Mouse (Mus musculus): ENCODE measurements at regions not wholly inside any gene's neighbourhood (a gene's known extent, or its start where the extent isn't known, plus 50 kb on each side); places are given as distances from the start of the nearest gene placed in this dataset.

GRCm38 (mm10) chr4:148365804-148366203, 78.0 kb upstream of the Disp3 start:
- WGBS: 49% methylated on average over 4 of the region's 4 CpGs
- H3K36me3 ChIP-seq (ENCODE audit: insufficient read depth): no peaks in the 10 kb centered on the region
- no peaks in the 10 kb centered on the region for H3K9me3 ChIP-seq (ENCODE audit: low read depth, low read length)
- DNase-seq (no peak), ATAC-seq (ENCODE audit: insufficient read depth) (no peak)
- no peak overlapping the region for H3K27ac ChIP-seq (ENCODE audit: low read depth)
- H3K4me2 ChIP-seq: no peak overlapping the region
- H3K27me3 ChIP-seq (ENCODE audit: insufficient read depth, low read length): no peaks in the 10 kb centered on the region
- no peak for TF ChIP-seq CTCF (IDR thresholded peaks at IDR 0.05; ENCODE audit: low read depth)
- H3K4me3 ChIP-seq (ENCODE audit: low read depth, low read length): no peak overlapping the region
- no peaks in the 10 kb centered on the region for H3K4me1 ChIP-seq (ENCODE audit: insufficient read depth)
- no peak overlapping the region for H3K9ac ChIP-seq

GRCm38 (mm10) chr4:148363366-148364121, 75.8 kb upstream of the Disp3 start:
- WGBS: 77% methylated on average over 10 of the region's 10 CpGs
- Histone ChIP-seq H3K27me3 (ENCODE audit: insufficient read depth, low read length) (no peaks in the 10 kb centered on the region), H3K9me3 (ENCODE audit: low read depth, low read length) (no peaks in the 10 kb centered on the region), H3K4me3 (ENCODE audit: low read depth, low read length) (no peak overlapping the region), H3K4me1 (ENCODE audit: insufficient read depth) (no peaks in the 10 kb centered on the region), H3K4me2 (no peak overlapping the region), H3K36me3 (ENCODE audit: insufficient read depth) (no peaks in the 10 kb centered on the region), H3K27ac (ENCODE audit: low read depth) (no peak overlapping the region), H3K9ac (no peak overlapping the region)
- no peak for TF ChIP-seq CTCF (IDR thresholded peaks at IDR 0.05; ENCODE audit: low read depth)
- DNase-seq (no peak), ATAC-seq (ENCODE audit: insufficient read depth) (no peak)

- H3K4me3 ChIP-seq (ENCODE audit: low read depth, low read length): no peak overlapping the region
- DNase-seq (no peak), ATAC-seq (ENCODE audit: insufficient read depth) (no peak)
- no peaks in the 10 kb centered on the region for H3K9me3 ChIP-seq (ENCODE audit: low read depth, low read length)
- no peaks in the 10 kb centered on the region for H3K4me1 ChIP-seq (ENCODE audit: insufficient read depth)
- H3K9ac ChIP-seq: no peak overlapping the region
- 75% methylated on average over 9 of the region's 9 CpGs for WGBS
- H3K27ac ChIP-seq (ENCODE audit: low read depth): no peak overlapping the region
- no peaks in the 10 kb centered on the region for H3K27me3 ChIP-seq (ENCODE audit: insufficient read depth, low read length)
- no peak overlapping the region for H3K4me2 ChIP-seq
- TF ChIP-seq CTCF (IDR thresholded peaks at IDR 0.05; ENCODE audit: low read depth): no peak
- no peaks in the 10 kb centered on the region for H3K36me3 ChIP-seq (ENCODE audit: insufficient read depth)
Observed at GRCm38 (mm10) chr4:148360931-148361330, 73.2 kb upstream of the Disp3 start.

GRCm38 (mm10) chr4:148358336-148358735, 70.6 kb upstream of the Disp3 start:
- no peaks in the 10 kb centered on the region for H3K36me3 ChIP-seq (ENCODE audit: insufficient read depth)
- WGBS: 26% methylated on average over 4 of the region's 4 CpGs
- H3K4me3 ChIP-seq (ENCODE audit: low read depth, low read length): no peak overlapping the region
- ATAC-seq (ENCODE audit: insufficient read depth) (no peak), DNase-seq (no peak)
- no peaks in the 10 kb centered on the region for H3K27me3 ChIP-seq (ENCODE audit: insufficient read depth, low read length)
- no peak overlapping the region for H3K9ac ChIP-seq
- no peak overlapping the region for H3K27ac ChIP-seq (ENCODE audit: low read depth)
- H3K9me3 ChIP-seq (ENCODE audit: low read depth, low read length): no peaks in the 10 kb centered on the region
- H3K4me2 ChIP-seq: no peak overlapping the region
- TF ChIP-seq CTCF (IDR thresholded peaks at IDR 0.05; ENCODE audit: low read depth): no peak
- no peaks in the 10 kb centered on the region for H3K4me1 ChIP-seq (ENCODE audit: insufficient read depth)

- ATAC-seq (ENCODE audit: insufficient read depth) (no peak), DNase-seq (no peak)
- Histone ChIP-seq H3K4me2 (no peak overlapping the region), H3K9me3 (ENCODE audit: low read depth, low read length) (no peaks in the 10 kb centered on the region), H3K36me3 (ENCODE audit: insufficient read depth) (no peaks in the 10 kb centered on the region), H3K27me3 (ENCODE audit: insufficient read depth, low read length) (no peaks in the 10 kb centered on the region), H3K27ac (ENCODE audit: low read depth) (no peak overlapping the region), H3K4me3 (ENCODE audit: low read depth, low read length) (no peak overlapping the region), H3K4me1 (ENCODE audit: insufficient read depth) (no peaks in the 10 kb centered on the region), H3K9ac (no peak overlapping the region)
- 86% methylated on average over 10 of the region's 10 CpGs for WGBS
- TF ChIP-seq CTCF (IDR thresholded peaks at IDR 0.05; ENCODE audit: low read depth): no peak
Observed at GRCm38 (mm10) chr4:148357221-148357621, 69.5 kb upstream of the Disp3 start.

GRCm38 (mm10) chr4:148356654-148357053, 68.9 kb upstream of the Disp3 start:
- WGBS: 83% methylated on average over 3 of the region's 3 CpGs
- Histone ChIP-seq H3K9me3 (ENCODE audit: low read depth, low read length) (no peaks in the 10 kb centered on the region), H3K4me3 (ENCODE audit: low read depth, low read length) (no peak overlapping the region), H3K9ac (no peak overlapping the region), H3K4me1 (ENCODE audit: insufficient read depth) (no peaks in the 10 kb centered on the region), H3K36me3 (ENCODE audit: insufficient read depth) (no peaks in the 10 kb centered on the region), H3K27ac (ENCODE audit: low read depth) (no peak overlapping the region), H3K4me2 (no peak overlapping the region), H3K27me3 (ENCODE audit: insufficient read depth, low read length) (no peaks in the 10 kb centered on the region)
- ATAC-seq (ENCODE audit: insufficient read depth): no peak
- no peak for DNase-seq
- TF ChIP-seq CTCF (IDR thresholded peaks at IDR 0.05; ENCODE audit: low read depth): no peak

GRCm38 (mm10) chr4:148353969-148354368, 66.2 kb upstream of the Disp3 start:
- no peak overlapping the region for H3K27ac ChIP-seq (ENCODE audit: low read depth)
- TF ChIP-seq CTCF (IDR thresholded peaks at IDR 0.05; ENCODE audit: low read depth): no peak
- 77% methylated on average over 3 of the region's 3 CpGs for WGBS
- H3K4me2 ChIP-seq: no peak overlapping the region
- H3K4me1 ChIP-seq (ENCODE audit: insufficient read depth): no peaks in the 10 kb centered on the region
- H3K9ac ChIP-seq: no peak overlapping the region
- H3K4me3 ChIP-seq (ENCODE audit: low read depth, low read length): no peak overlapping the region
- H3K36me3 ChIP-seq (ENCODE audit: insufficient read depth): no peaks in the 10 kb centered on the region
- ATAC-seq (ENCODE audit: insufficient read depth): no peak
- no peaks in the 10 kb centered on the region for H3K9me3 ChIP-seq (ENCODE audit: low read depth, low read length)
- no peaks in the 10 kb centered on the region for H3K27me3 ChIP-seq (ENCODE audit: insufficient read depth, low read length)
- no peak for DNase-seq

All from lung, embryonic 14.5 days (tissue).